Comparison of ENCODE assay signal across 20 mouse cellular contexts in genomic region chr8:107120806-107121205, GRCm38 (mm10). TPM values are rescaled to one million over a fixed set of nuclear protein-coding genes. Genes with fewer than 3 reads are reported as not detected.
A peak's percentile ranks its signal among the peaks of the same experiment; 100 is the strongest.
DNase-seq lines count a peak whose midpoint lies in the region; TF ChIP-seq lines count a peak whose summit lies in the region.
"Had no signal": no experiment of that assay in that cellular context is flagged by ENCODE, and none has a peak within 500 bp of the region (broad histone marks: within the 10 kb centered on the region; RNA-seq: fewer than 3 reads in every experiment).

No protein-coding gene starts in this region.

- no peaks in the 10 kb centered on the region for H3K27me3 ChIP-seq in CH12.LX (replicated peaks)
- H3K27me3 ChIP-seq: lung, embryonic 15.5 days had no signal

- TF ChIP-seq POLR2A in CH12.LX (IDR thresholded peaks at IDR 0.05; ENCODE audit: low read depth, low read length) = no peak

- TF ChIP-seq EP300 in CH12.LX (IDR thresholded peaks at IDR 0.05; ENCODE audit: low read length) = no peak

- peak; percentile 46 for TF ChIP-seq RAD21 in CH12.LX (IDR thresholded peaks at IDR 0.05; ENCODE audit: low read depth, low read length)

- no peak overlapping the region for H3K27ac ChIP-seq in layer of hippocampus, adult 2 months
- H3K27ac ChIP-seq in CH12.LX (ENCODE audit: insufficient read depth, low read depth) = no peak overlapping the region
- H3K27ac ChIP-seq: embryonic facial prominence, embryonic 10.5 days; lung, embryonic 15.5 days had no signal

- H3K4me1 ChIP-seq in CH12.LX (ENCODE audit: control insufficient read depth in 1 of 2, insufficient read depth in 2 of 2) = peaks cover 0 to 3% of the 10 kb centered on the region in 2 experiments; a peak in 2 of 4 replicates

- no peak overlapping the region for H3K4me3 ChIP-seq in layer of hippocampus, adult 2 months
- H3K4me3 ChIP-seq in CH12.LX (replicated peaks in 1 of 3; ENCODE audit: low read depth in 2 of 3, low read length in 2 of 3, poor library complexity in 1 of 3) = no peak overlapping the region
- H3K4me3 ChIP-seq: embryonic facial prominence, embryonic 10.5 days; lung, embryonic 15.5 days had no signal

- H3K4me2 ChIP-seq in CH12.LX (ENCODE audit: insufficient read depth, low read depth, poor library complexity, severe bottlenecking) = no peak overlapping the region
- H3K4me2 ChIP-seq: lung, embryonic 15.5 days had no signal

- H3K79me2 ChIP-seq in CH12.LX (replicated peaks; ENCODE audit: control insufficient read depth, extremely low read depth, insufficient read depth, poor library complexity, severe bottlenecking) = no peaks in the 10 kb centered on the region

- DNase-seq in adrenal gland, adult 2 months = peak; percentile 29
- no peak for DNase-seq in adrenal gland, postnatal 14 days
- DNase-seq in layer of hippocampus, adult 2 months (ENCODE audit: low spot score in 2 of 2) = no peak
- no peak for DNase-seq in layer of hippocampus, postnatal 10 days (ENCODE audit: low spot score in 2 of 2)
- no peak for DNase-seq in CH12.LX (ENCODE audit: extremely low read depth)
- DNase-seq in ZHBTc4 (ENCODE audit: low read depth, low spot score) = peak; percentile 79
- DNase-seq in retina, postnatal 1 day = no peak
- no peak for DNase-seq in yolk sac, embryonic 10.5 days (ENCODE audit: low spot score)
- DNase-seq: cerebellum, postnatal 25 days; kidney, adult 8-10 months had no signal

- no peaks in the 10 kb centered on the region for H3K36me3 ChIP-seq in CH12.LX (replicated peaks in 1 of 2; ENCODE audit: control insufficient read depth in 1 of 2, insufficient read depth in 1 of 2, low read length in 1 of 2)
- H3K36me3 ChIP-seq: embryonic facial prominence, embryonic 10.5 days; lung, embryonic 15.5 days had no signal

- peak; percentile 21; the same call in 1 of the 2 replicates for TF ChIP-seq CTCF in layer of hippocampus, adult 2 months (conservative IDR thresholded peaks at IDR 0.05)
- peak in 1 of 2 experiments; percentile 56; a peak in 2 of 4 replicates for TF ChIP-seq CTCF in CH12.LX (conservative IDR thresholded peaks at IDR 0.05 in 1 of 2, IDR thresholded peaks at IDR 0.05 in 1 of 2; ENCODE audit: low read depth in 2 of 2, low read length in 2 of 2)

- H3K9me3 ChIP-seq in CH12.LX (replicated peaks; ENCODE audit: low read length) = no peaks in the 10 kb centered on the region
- H3K9me3 ChIP-seq: embryonic facial prominence, embryonic 10.5 days; lung, embryonic 15.5 days had no signal

- in situ Hi-C loops in CH12.LX (cut with MboI; ENCODE audit: low pct_ligation_motif_present, low pct_unique_long_range_greater_than_20kb, low sequenced_read_pairs) = loop anchor here (25.0 kb wide), 1 partner anchor 441 kb away; no protein-coding TSS in a partner anchor

- dilution Hi-C loops in CH12.LX (cut with MboI; ENCODE audit: extremely low pct_ligation_motif_present, extremely low pct_unique_long_range_greater_than_20kb, low sequenced_read_pairs) = no loop called here

- H3K9ac ChIP-seq in CH12.LX (ENCODE audit: insufficient read depth, low read depth) = no peak overlapping the region
- H3K9ac ChIP-seq: lung, embryonic 15.5 days had no signal

TF ChIP-seq in CH12.LX, 34 proteins besides CTCF, POLR2A, EP300 and RAD21:
- TF ChIP-seq SMC3 (IDR thresholded peaks at IDR 0.05; ENCODE audit: low read depth, low read length) (peak; percentile 46), ETS1 (conservative IDR thresholded peaks at IDR 0.05; ENCODE audit: low read depth, low read length) (no peak), ZMIZ1 (IDR thresholded peaks at IDR 0.05; ENCODE audit: low read depth, low read length) (no peak)

RNA-seq across cellular contexts. Expression of gene Terf2, which starts 24.5 kb away (rescaled TPM):
- 10 to 100 TPM; 22.9 to 23.5 TPM for total RNA-seq in adrenal gland, adult 2 months (2021)
- 5.5 and 6.3 TPM in 2 replicates for polyA plus RNA-seq in adrenal gland, adult 2 months (2012; rRNA removed)
- 25.0 and 26.2 TPM in 2 replicates for total RNA-seq in adrenal gland, postnatal 14 days (2021)
- total RNA-seq in layer of hippocampus, adult 2 months (2021) = 10 to 100 TPM; 32.7 to 39.2 TPM
- total RNA-seq in layer of hippocampus, postnatal 10 days (2021) = 10 to 100 TPM; 36.0 to 36.6 TPM
- 12.5 and 14.5 TPM in 2 replicates for total RNA-seq in CH12.LX (2012; rRNA removed)
- 18.3 and 21.0 TPM in 2 replicates for total RNA-seq in CH12.LX (2014; rRNA removed)
- polyA plus RNA-seq in CH12.LX (2012; ENCODE audit: insufficient read length, low read depth) = 33.2 and 33.7 TPM in 2 replicates

RNA-seq across cellular contexts. Expression of gene Cyb5b, which starts 29.6 kb away (rescaled TPM):
- 100 to 1,000 TPM; 384 to 492 TPM for total RNA-seq in adrenal gland, adult 2 months (2021)
- polyA plus RNA-seq in adrenal gland, adult 2 months (2012; rRNA removed) = 212 and 282 TPM in 2 replicates
- total RNA-seq in adrenal gland, postnatal 14 days (2021) = 260 and 305 TPM in 2 replicates
- total RNA-seq in layer of hippocampus, adult 2 months (2021) = 100 to 1,000 TPM; 103 to 104 TPM
- total RNA-seq in layer of hippocampus, postnatal 10 days (2021) = 100 to 1,000 TPM in 1 of 2 experiments, 10 to 100 TPM in 1; 97.0 to 102 TPM
- total RNA-seq in CH12.LX (2012; rRNA removed) (74.0 and 90.8 TPM in 2 replicates), CH12.LX (2014; rRNA removed) (146 and 156 TPM in 2 replicates)
- 107 and 108 TPM in 2 replicates for polyA plus RNA-seq in CH12.LX (2012; ENCODE audit: insufficient read length, low read depth)

RNA-seq across cellular contexts. Expression of gene Tmed6, which starts 55.4 kb away (rescaled TPM):
- total RNA-seq in adrenal gland, adult 2 months (2021) = not detected
- not detected in 2 replicates for polyA plus RNA-seq in adrenal gland, adult 2 months (2012; rRNA removed)
- not detected in 2 replicates for total RNA-seq in adrenal gland, postnatal 14 days (2021)
- total RNA-seq in layer of hippocampus, adult 2 months (2021) = under 1 TPM in 1 of 2 experiments, not detected in 1; 0.42 TPM
- not detected for total RNA-seq in layer of hippocampus, postnatal 10 days (2021)
- 0.55 TPM in 1 of 2 replicates, not detected in the other for total RNA-seq in CH12.LX (2012; rRNA removed)
- total RNA-seq in CH12.LX (2014; rRNA removed) = 0.97 and 1.1 TPM in 2 replicates
- polyA plus RNA-seq in CH12.LX (2012; ENCODE audit: insufficient read length, low read depth) = 0.36 and 0.48 TPM in 2 replicates
- total RNA-seq: granulocyte monocyte progenitor cell, adult 5-6 weeks; left cerebral cortex, adult 18-20 months; megakaryocyte, adult 5-6 weeks; monocyte, adult 5-6 weeks had no signal
- polyA plus RNA-seq: embryonic facial prominence, embryonic 10.5 days; heart, embryonic 14.5 days; hindbrain, embryonic 11.5 days; limb, embryonic 11.5 days; neural tube, embryonic 14.5 days had no signal

Comparison
In these comparisons a context has a peak if more than half of its experiments do, and no peak if none do; other contexts are left out.
1. DNase-seq: peak in adrenal gland, adult 2 months (single experiment) and ZHBTc4 (single experiment); none in adrenal gland, postnatal 14 days (single experiment), layer of hippocampus, adult 2 months (0 of 2), layer of hippocampus, postnatal 10 days (0 of 2), CH12.LX (single experiment), retina, postnatal 1 day (single experiment) and yolk sac, embryonic 10.5 days (single experiment).